Comparison of ENCODE assay signal across 8 mouse cellular contexts in genomic region chr7:87113654-87114053, GRCm38 (mm10).
A peak's percentile ranks its signal among the peaks of the same experiment; 100 is the strongest.
DNase-seq lines count a peak whose midpoint lies in the region; ATAC-seq and TF ChIP-seq lines count a peak whose summit lies in the region.

No protein-coding gene starts in this region.

- DNase-seq in cerebellum, adult 8-10 months: peak; percentile 5
- DNase-seq in urinary bladder, postnatal 14 days (ENCODE audit: low spot score): peak; percentile 18
- no peak for DNase-seq in urinary bladder, adult 18-20 months (ENCODE audit: low spot score in 2 of 2)
- DNase-seq in layer of hippocampus, adult 9-10 months (ENCODE audit: low spot score): peak; percentile 46
- peak; percentile 92 for DNase-seq in midbrain, postnatal 0 days (ENCODE audit: low spot score)
- DNase-seq in spleen, postnatal 14 days (ENCODE audit: low spot score in 2 of 2): no peak

- H3K27me3 ChIP-seq in forebrain, embryonic 13.5 days: no peaks in the 10 kb centered on the region
- H3K27me3 ChIP-seq in midbrain, postnatal 0 days (ENCODE audit: insufficient read depth, low read length): no peaks in the 10 kb centered on the region

- peak; percentile 88 for TF ChIP-seq CTCF in midbrain, postnatal 0 days (IDR thresholded peaks at IDR 0.05)

- H3K4me2 ChIP-seq in forebrain, embryonic 13.5 days: no peak overlapping the region
- no peak overlapping the region for H3K4me2 ChIP-seq in midbrain, postnatal 0 days (ENCODE audit: low read depth, low read length, poor library complexity, severe bottlenecking)

- H3K4me1 ChIP-seq in forebrain, embryonic 13.5 days: no peaks in the 10 kb centered on the region
- no peaks in the 10 kb centered on the region for H3K4me1 ChIP-seq in midbrain, postnatal 0 days (ENCODE audit: insufficient read depth, low read length)

- no peaks in the 10 kb centered on the region for H3K36me3 ChIP-seq in forebrain, embryonic 13.5 days (ENCODE audit: poor library complexity, severe bottlenecking)
- no peaks in the 10 kb centered on the region for H3K36me3 ChIP-seq in midbrain, postnatal 0 days (ENCODE audit: insufficient read depth, low read length)

- 12% methylated on average over 4 of the region's 4 CpGs for WGBS in forebrain, embryonic 13.5 days
- WGBS in midbrain, postnatal 0 days: 3% methylated on average over 4 of the region's 4 CpGs

- no peak overlapping the region for H3K27ac ChIP-seq in forebrain, embryonic 13.5 days
- H3K27ac ChIP-seq in midbrain, postnatal 0 days (ENCODE audit: low read depth, low read length): no peak overlapping the region

- ATAC-seq in cerebellum, adult (ENCODE audit: insufficient number of reproducible peaks, low FRiP score, low TSS enrichment): no peak
- peak; percentile 37 for ATAC-seq in forebrain, embryonic 13.5 days
- ATAC-seq in midbrain, postnatal 0 days (ENCODE audit: low FRiP score): peak; percentile 17; the same call in 1 of the 2 replicates

- H3K4me3 ChIP-seq in forebrain, embryonic 13.5 days: no peak overlapping the region
- no peak overlapping the region for H3K4me3 ChIP-seq in midbrain, postnatal 0 days (ENCODE audit: low read depth, low read length)

- no peaks in the 10 kb centered on the region for H3K9me3 ChIP-seq in forebrain, embryonic 13.5 days (replicated peaks)
- H3K9me3 ChIP-seq in midbrain, postnatal 0 days (ENCODE audit: low read length): no peaks in the 10 kb centered on the region

- H3K9ac ChIP-seq in forebrain, embryonic 13.5 days: no peak overlapping the region
- H3K9ac ChIP-seq in midbrain, postnatal 0 days (replicated peaks; ENCODE audit: low read length, poor library complexity, severe bottlenecking): no peak overlapping the region

Comparison
In these comparisons a context has a peak if more than half of its experiments do, and no peak if none do; other contexts are left out.
1. DNase-seq: peak in cerebellum, adult 8-10 months (single experiment), urinary bladder, postnatal 14 days (single experiment), layer of hippocampus, adult 9-10 months (single experiment) and midbrain, postnatal 0 days (single experiment); none in urinary bladder, adult 18-20 months (0 of 2) and spleen, postnatal 14 days (0 of 2).